Mouse (Mus musculus) heart, postnatal 0 days (tissue): Measurements from ENCODE around the gene Slc4a3. TPM values are rescaled to one million over a fixed set of nuclear protein-coding genes. Genes with fewer than 3 reads are reported as not detected.

Experiments used
- ATAC-seq: fragments of 200-750 bp; cut with Nextera tagmentation; 2 replicates; pipeline ENCODE4 v1.8.0; 2017; ENCODE audit warnings: low read depth, moderate number of reproducible peaks, moderate library complexity; ENCODE audit not compliant: insufficient read depth
- DNase-seq: peaks from one replicate; pipeline ENCODE4 v3.0.0-alpha.2; 2016; ENCODE audit warnings: low spot score
- H3K27ac ChIP-seq: fragments of 300-500 bp; sonication (generic); 2 replicates; pipeline ENCODE4 v1.5.1; 2014; ENCODE audit warnings: low read depth, mild to moderate bottlenecking
- H3K27me3 ChIP-seq: fragments of 300-500 bp; sonication (generic); 2 replicates; pipeline ENCODE4 v1.6.1; 2014; ENCODE audit warnings: low read length, mixed read lengths; ENCODE audit not compliant: control insufficient read depth, insufficient read depth
- H3K36me3 ChIP-seq: fragments of 300-500 bp; sonication (generic); replicated peaks from 2 replicates; pipeline ENCODE4 v1.6.1; 2014; ENCODE audit warnings: low read length, mixed read lengths; ENCODE audit not compliant: control insufficient read depth, insufficient read depth
- H3K4me1 ChIP-seq: fragments of 300-500 bp; sonication (generic); 2 replicates; pipeline ENCODE4 v1.6.1; 2014; ENCODE audit warnings: antibody characterized with exemption; ENCODE audit not compliant: control insufficient read depth, insufficient read depth
- H3K4me2 ChIP-seq: fragments of 300-500 bp; sonication (generic); 2 replicates; pipeline ENCODE4 v1.6.1; 2014; ENCODE audit warnings: low read depth, mild to moderate bottlenecking, low read length, moderate library complexity
- H3K4me3 ChIP-seq: fragments of 300-500 bp; sonication (generic); 2 replicates; pipeline ENCODE4 v1.5.1; 2014; ENCODE audit warnings: low read depth, low read length
- H3K9ac ChIP-seq: fragments of 300-500 bp; sonication (generic); replicated peaks from 2 replicates; pipeline ENCODE4 v1.6.1; 2014; ENCODE audit warnings: low read depth, low read length, mixed read lengths
- H3K9me3 ChIP-seq: fragments of 300-500 bp; sonication (generic); replicated peaks from 2 replicates; pipeline ENCODE4 v1.6.1; 2016; ENCODE audit warnings: low read length; ENCODE audit not compliant: control insufficient read depth
- CTCF ChIP-seq: IDR thresholded peaks from 2 replicates; pipeline ENCODE4 v1.5.1; 2016; ENCODE audit warnings: antibody characterized with exemption, control low read depth, low read depth
- EP300 ChIP-seq: IDR thresholded peaks from 2 replicates; pipeline ENCODE4 v1.6.1; 2016; ENCODE audit warnings: antibody characterized with exemption, low read depth
- WGBS: fragments of 180-500 bp; shearing (Covaris S2); extraction: QIAGEN DNeasy Blood & Tissue Kit; methylation state at CpG from one replicate; pipeline ENCODE4 v1.1.7; 2014; 5-methylcytosine and 5-hydroxymethylcytosine counted together
- polyA plus RNA-seq: library from polyadenylated mRNA; unstranded; fragments of >200 nt; fragmentation: Nextera tagmentation; extraction: Ambion mirVana; gene quantifications from 2 replicates; pipeline ENCODE4 v1.2.1, GENCODE M21; 2015
- total RNA-seq: library from RNA; depleted of rRNA; stranded (reverse); fragments of >200 nt; gene quantifications from 2 replicates; pipeline ENCODE4 v1.2.3, GENCODE M21; 2014; ENCODE audit warnings: low replicate concordance; rRNA removed

Gene Slc4a3
- total and polyA plus RNA-seq, 2 experiments from 2014 or later: 49.9 to 136 TPM

GRCm38 (mm10) chr1:75608625-75609263 is 62.7 kb downstream of the Slc4a3 start:
- no peak for ATAC-seq
- H3K36me3 ChIP-seq: no peaks in the 10 kb centered on the region

GRCm38 (mm10) chr1:75609264-75609662 is 63.2 kb downstream of the Slc4a3 start:
- no peaks in the 10 kb centered on the region for H3K36me3 ChIP-seq
- ATAC-seq (no peak), DNase-seq (no peak)
- no peak overlapping the region for H3K4me2 ChIP-seq
- 87% methylated on average over 9 of the region's 9 CpGs for WGBS
- H3K9ac ChIP-seq: no peak overlapping the region
- no peak overlapping the region for H3K4me3 ChIP-seq
- H3K27me3 ChIP-seq: no peaks in the 10 kb centered on the region
- H3K9me3 ChIP-seq: no peaks in the 10 kb centered on the region
- TF ChIP-seq EP300 (no peak), CTCF (no peak)
- H3K4me1 ChIP-seq: peaks cover 5% of the 10 kb centered on the region
- H3K27ac ChIP-seq: no peak overlapping the region

More at GRCm38 (mm10) chr1:75608625-75609263, 62.7 kb downstream of the Slc4a3 start:
- Histone ChIP-seq H3K4me2 (no peak overlapping the region), H3K4me3 (no peak overlapping the region), H3K9me3 (no peaks in the 10 kb centered on the region), H3K9ac (no peak overlapping the region), H3K27ac (no peak overlapping the region), H3K4me1 (peaks cover 5% of the 10 kb centered on the region), H3K27me3 (no peaks in the 10 kb centered on the region)
- WGBS: 72% methylated on average over 11 of the region's 11 CpGs
- TF ChIP-seq CTCF (no peak), EP300 (no peak)
- no peak for DNase-seq

GRCm38 (mm10) chr1:75610553-75610952 is 64.5 kb downstream of the Slc4a3 start:
- WGBS: 51% methylated on average over 8 of the region's 8 CpGs
- H3K9ac ChIP-seq: no peak overlapping the region
- no peaks in the 10 kb centered on the region for H3K9me3 ChIP-seq
- ATAC-seq (no peak), DNase-seq (no peak)
- no peaks in the 10 kb centered on the region for H3K36me3 ChIP-seq
- H3K27ac ChIP-seq: no peak overlapping the region
- no peak overlapping the region for H3K4me3 ChIP-seq
- peaks cover 5% of the 10 kb centered on the region for H3K4me1 ChIP-seq
- no peaks in the 10 kb centered on the region for H3K27me3 ChIP-seq
- no peak for TF ChIP-seq EP300
- no peak for TF ChIP-seq CTCF
- H3K4me2 ChIP-seq: no peak overlapping the region

Other genes starting within 250 kb of the Slc4a3 start
- gene Dnpep, start 228.3 kb upstream of the Slc4a3 start, total RNA-seq: 202 and 236 TPM in 2 replicates
- 147 TPM in 2 replicates for gene Dnpep, start 228.3 kb upstream of the Slc4a3 start, polyA plus RNA-seq
- 983 and 1,187 TPM in 2 replicates for gene Des, start 185.9 kb upstream of the Slc4a3 start, total RNA-seq
- gene Des, start 185.9 kb upstream of the Slc4a3 start, polyA plus RNA-seq: 601 and 639 TPM in 2 replicates
- gene Speg, start 171.0 kb upstream of the Slc4a3 start, total RNA-seq: 95.0 and 105 TPM in 2 replicates
- 26.8 and 30.2 TPM in 2 replicates for gene Speg, start 171.0 kb upstream of the Slc4a3 start, polyA plus RNA-seq
- 74.7 and 85.2 TPM in 2 replicates for gene Gmppa, start 110.3 kb upstream of the Slc4a3 start, total RNA-seq
- gene Gmppa, start 110.3 kb upstream of the Slc4a3 start, polyA plus RNA-seq: 47.4 and 55.9 TPM in 2 replicates
- not detected in 2 replicates for gene Asic4, start 95.8 kb upstream of the Slc4a3 start, total RNA-seq
- 0.04 and 0.07 TPM in 2 replicates for gene Asic4, start 95.8 kb upstream of the Slc4a3 start, polyA plus RNA-seq
- 47.7 and 53.3 TPM in 2 replicates for gene Chpf, start 67.0 kb upstream of the Slc4a3 start, total RNA-seq
- gene Chpf, start 67.0 kb upstream of the Slc4a3 start, polyA plus RNA-seq: 19.1 and 19.3 TPM in 2 replicates
- not detected in 2 replicates for gene Tmem198, start 66.7 kb upstream of the Slc4a3 start, total RNA-seq
- 0.61 and 0.81 TPM in 2 replicates for gene Tmem198, start 66.7 kb upstream of the Slc4a3 start, polyA plus RNA-seq
- gene Obsl1, start 39.8 kb upstream of the Slc4a3 start, total RNA-seq: 293 and 367 TPM in 2 replicates
- 45.8 and 46.8 TPM in 2 replicates for gene Obsl1, start 39.8 kb upstream of the Slc4a3 start, polyA plus RNA-seq
- 5.7 and 8.2 TPM in 2 replicates for gene Inha, start 39.2 kb upstream of the Slc4a3 start, total RNA-seq
- 6.4 and 7.3 TPM in 2 replicates for gene Inha, start 39.2 kb upstream of the Slc4a3 start, polyA plus RNA-seq
- 16.4 and 18.4 TPM in 2 replicates for gene Stk11ip, start 24.7 kb upstream of the Slc4a3 start, total RNA-seq
- gene Stk11ip, start 24.7 kb upstream of the Slc4a3 start, polyA plus RNA-seq: 7.3 and 8.3 TPM in 2 replicates